8 mouse cellular contexts compared by ENCODE assay signal in the genomic region with DNA sequence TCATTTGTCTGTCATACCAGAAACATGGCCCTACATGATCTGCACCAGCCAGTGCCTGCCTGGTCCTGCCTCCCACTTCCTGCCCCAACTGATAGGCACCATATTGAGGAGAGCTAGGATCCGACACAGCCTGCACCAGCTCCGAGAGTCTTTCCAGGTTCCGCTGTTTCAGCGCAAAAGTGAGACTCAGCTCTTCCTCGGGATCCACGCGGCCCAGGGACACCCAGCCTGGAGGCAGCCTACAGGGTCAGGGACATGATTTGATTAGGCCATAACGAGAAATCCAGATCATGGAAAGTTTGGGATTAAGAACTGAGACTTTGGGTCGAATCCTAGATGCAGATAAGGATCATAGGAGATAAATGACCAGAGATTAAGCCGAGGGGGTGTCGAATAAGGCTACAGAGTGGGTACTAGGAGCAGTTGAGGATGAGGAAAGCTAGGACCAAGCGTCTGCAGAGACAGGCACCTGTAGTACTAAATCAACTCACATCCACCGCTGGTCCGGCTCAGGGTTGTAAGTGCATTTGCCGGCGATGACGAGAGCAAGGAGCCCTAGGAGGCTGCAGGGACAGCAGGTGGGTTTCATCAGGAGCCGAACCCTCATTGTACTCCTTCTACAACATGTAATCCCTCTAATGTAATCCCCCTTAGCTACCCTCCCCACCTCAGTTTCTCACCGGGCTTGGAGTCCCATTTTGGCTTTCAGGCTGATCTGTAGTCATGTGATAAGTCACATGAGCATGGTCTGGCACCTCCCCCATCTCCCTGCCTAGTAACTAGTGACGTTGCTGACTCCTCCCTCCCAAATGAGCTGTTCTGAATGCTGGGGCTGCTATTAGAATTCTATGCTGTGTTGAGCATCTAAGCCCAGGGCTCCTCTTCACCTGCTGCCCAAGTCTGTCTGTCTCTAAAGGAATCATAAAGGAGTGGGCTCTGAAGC. TPM values are rescaled to one million over a fixed set of nuclear protein-coding genes. Genes with fewer than 3 reads are reported as not detected.
A peak's percentile ranks its signal among the peaks of the same experiment; 100 is the strongest.
DNase-seq lines count a peak whose midpoint lies in the region; ATAC-seq and TF ChIP-seq lines count a peak whose summit lies in the region.

Gene Tpp1, minus strand, starts transcription at position 745 of the 943 bp plus-strand sequence.

- in situ Hi-C loops in Patski (cut with MboI; ENCODE audit: low pct_unique_long_range_greater_than_20kb), result loop anchor here (5.0 kb wide), 1 partner anchor 56 kb away; no protein-coding TSS in a partner anchor

- H3K27ac ChIP-seq in hindbrain, embryonic 14.5 days, result peak within 1 kb of the TSS; percentile 60

- WGBS in hindbrain, embryonic 14.5 days, result 21% methylated on average over 20 of the region's 20 CpGs

- ATAC-seq in Patski, result peak; percentile 84
- ATAC-seq in hindbrain, embryonic 14.5 days (ENCODE audit: low FRiP score), result peak; percentile 91

- peaks cover 69% of the 10 kb centered on the region for H3K36me3 ChIP-seq in hindbrain, embryonic 14.5 days (replicated peaks; ENCODE audit: control insufficient read depth, insufficient read depth)

- TF ChIP-seq CTCF in Patski (IDR thresholded peaks at IDR 0.05), result no peak

- POLR2A ChIA-PET in Patski (lab: Charles Lee), result interaction anchor here (1.3 kb wide), 1 partner anchor 13 kb away, joined by 4 read pairs; no protein-coding TSS in a partner anchor

- no peaks in the 10 kb centered on the region for H3K9me3 ChIP-seq in hindbrain, embryonic 14.5 days (ENCODE audit: control insufficient read depth, low read length)

- peak; percentile 84 for DNase-seq in Patski (ENCODE audit: low read depth, low spot score)
- DNase-seq in cerebellum, postnatal 14 days, result peak; percentile 94
- peak; percentile 81 to 89 for DNase-seq in frontal cortex, postnatal 25 days (ENCODE audit: low spot score in 2 of 2)
- peak; percentile 90 for DNase-seq in hindbrain, embryonic 14.5 days (ENCODE audit: low spot score)
- DNase-seq in layer of hippocampus, postnatal 36 days, result peak; percentile 91 to 92
- DNase-seq in lung, postnatal 36 days, result peak; percentile 97
- DNase-seq in retina, postnatal 1 day, result peak; percentile 95
- DNase-seq in urinary bladder, adult 18-20 months (ENCODE audit: low spot score in 2 of 2), result peak; percentile 75 to 88

- H3K27me3 ChIP-seq in Patski, result peaks cover 17% of the 10 kb centered on the region
- no peaks in the 10 kb centered on the region for H3K27me3 ChIP-seq in hindbrain, embryonic 14.5 days (ENCODE audit: control insufficient read depth, insufficient read depth, low read length)

- peak within 1 kb of the TSS; percentile 60 for H3K4me2 ChIP-seq in hindbrain, embryonic 14.5 days (replicated peaks)

- CTCF ChIA-PET in Patski (lab: Charles Lee), result interaction anchor here (0.6 to 1.7 kb wide), 6 partner anchors 9 to 32 kb away, joined by 3 read pairs; partner anchors contain the start of gene Rrp8

- peak within 1 kb of the TSS; percentile 40 for H3K4me3 ChIP-seq in hindbrain, embryonic 14.5 days (replicated peaks; ENCODE audit: low read length)

- H3K9ac ChIP-seq in hindbrain, embryonic 14.5 days, result peak within 1 kb of the TSS; percentile 66

- H3K4me1 ChIP-seq in hindbrain, embryonic 14.5 days (replicated peaks; ENCODE audit: control insufficient read depth, insufficient read depth, low read length), result peaks cover 8% of the 10 kb centered on the region; the same call in 1 of the 2 replicates

RNA-seq across cellular contexts. Expression of gene Tpp1, which starts in this region (rescaled TPM):
- polyA plus RNA-seq in Patski (2021), result 211 TPM
- polyA plus RNA-seq in hindbrain, embryonic 14.5 days (2014; fragmentation: Nextera tagmentation; extraction: Ambion mirVana), result 48.2 and 51.6 TPM in 2 replicates
- total RNA-seq in layer of hippocampus, postnatal 36 days (2021), result 10 to 100 TPM; 59.7 to 67.7 TPM

Comparison
In these comparisons a context has a peak if more than half of its experiments do, and no peak if none do; other contexts are left out.
1. Peak in every context shown above with its lines: DNase-seq, ATAC-seq, H3K4me3 ChIP-seq and H3K27ac ChIP-seq.